Mouse (Mus musculus): ENCODE results near the gene Ppip5k2. TPM values are rescaled to one million over a fixed set of nuclear protein-coding genes. Genes with fewer than 3 reads are reported as not detected.
"Not testable (repeated sequence)": the region's sequence is repeated elsewhere in the genome, so short reads cannot be mapped to it uniquely, and the experiment has no call there.

Gene Ppip5k2
- polyA plus RNA-seq, 1 experiment = 8.2 TPM

DNA sequence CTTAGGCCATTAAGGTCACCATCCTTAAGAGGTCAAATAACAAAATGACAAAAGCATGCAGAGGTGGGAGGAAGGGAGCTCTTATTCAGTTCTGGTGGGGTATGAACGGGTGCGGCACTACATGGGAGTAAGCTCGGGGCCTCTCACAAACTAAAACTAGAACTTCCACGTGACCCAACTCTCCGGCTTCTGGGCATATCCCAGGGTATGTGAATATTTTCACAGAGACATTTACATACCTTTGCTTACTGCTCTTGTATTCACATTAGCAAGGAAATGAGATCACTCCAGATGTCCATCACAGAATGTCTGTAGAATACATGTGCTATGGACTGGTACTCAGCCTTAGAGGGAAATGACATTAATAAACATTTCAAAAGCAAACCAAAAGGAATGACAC, 1.5 kb upstream of the Ppip5k2 start:
- Histone ChIP-seq H3K4me3 (ENCODE audit: control insufficient read depth, insufficient read depth, low read length) (no peak overlapping the region), H3K27me3 (ENCODE audit: control insufficient read depth, insufficient read depth, low read length) (no peaks in the 10 kb centered on the region), H3K27ac (ENCODE audit: control insufficient read depth, insufficient read depth, low read length) (no peak overlapping the region), H3K36me3 (ENCODE audit: control insufficient read depth, insufficient read depth, low read length) (no peaks in the 10 kb centered on the region), H3K4me1 (replicated peaks; ENCODE audit: control insufficient read depth, insufficient read depth, low read length) (no peaks in the 10 kb centered on the region)
- no peak for DNase-seq
- WGBS = 98% methylated on average over 5 of the region's 5 CpGs
- no peak for TF ChIP-seq POLR2A (IDR thresholded peaks at IDR 0.05; ENCODE audit: control insufficient read depth, extremely low read depth, insufficient read depth, low read length, poor library complexity)
- no peak for TF ChIP-seq CTCF (IDR thresholded peaks at IDR 0.05; ENCODE audit: borderline replicate concordance, control insufficient read depth, extremely low read depth, insufficient read depth, low read length, poor library complexity)

GRCm38 (mm10) chr1:97771118-97771517, 907 bp upstream of the Ppip5k2 start:
- TF ChIP-seq CTCF (IDR thresholded peaks at IDR 0.05; ENCODE audit: borderline replicate concordance, control insufficient read depth, extremely low read depth, insufficient read depth, low read length, poor library complexity) (no peak), POLR2A (IDR thresholded peaks at IDR 0.05; ENCODE audit: control insufficient read depth, extremely low read depth, insufficient read depth, low read length, poor library complexity) (no peak)
- Histone ChIP-seq H3K27me3 (ENCODE audit: control insufficient read depth, insufficient read depth, low read length) (no peaks in the 10 kb centered on the region), H3K4me1 (replicated peaks; ENCODE audit: control insufficient read depth, insufficient read depth, low read length) (no peaks in the 10 kb centered on the region), H3K4me3 (ENCODE audit: control insufficient read depth, insufficient read depth, low read length) (no peak overlapping the region), H3K36me3 (ENCODE audit: control insufficient read depth, insufficient read depth, low read length) (no peaks in the 10 kb centered on the region), H3K27ac (ENCODE audit: control insufficient read depth, insufficient read depth, low read length) (no peak overlapping the region)
- 85% methylated on average over 7 of the region's 7 CpGs for WGBS
- no peak for DNase-seq

- H3K4me1 ChIP-seq (replicated peaks; ENCODE audit: control insufficient read depth, insufficient read depth, low read length) = no peaks in the 10 kb centered on the region
These were observed 812 bp downstream of the Ppip5k2 start for GRCm38 (mm10) chr1:97769294-97769903.

GRCm38 (mm10) chr1:97768906-97769293, 1.3 kb downstream of the Ppip5k2 start:
- WGBS = 1% methylated on average over 7 of the region's 7 CpGs
- DNase-seq = no peak
- H3K36me3 ChIP-seq (ENCODE audit: control insufficient read depth, insufficient read depth, low read length) = no peaks in the 10 kb centered on the region
- no peaks in the 10 kb centered on the region for H3K27me3 ChIP-seq (ENCODE audit: control insufficient read depth, insufficient read depth, low read length)
- H3K4me3 ChIP-seq (ENCODE audit: control insufficient read depth, insufficient read depth, low read length) = peak overlapping the region; percentile 76
- peak overlapping the region; percentile 20 for H3K27ac ChIP-seq (ENCODE audit: control insufficient read depth, insufficient read depth, low read length)
- no peak for TF ChIP-seq POLR2A (IDR thresholded peaks at IDR 0.05; ENCODE audit: control insufficient read depth, extremely low read depth, insufficient read depth, low read length, poor library complexity)
- TF ChIP-seq CTCF (IDR thresholded peaks at IDR 0.05; ENCODE audit: borderline replicate concordance, control insufficient read depth, extremely low read depth, insufficient read depth, low read length, poor library complexity) = no peak
- no peaks in the 10 kb centered on the region for H3K4me1 ChIP-seq (replicated peaks; ENCODE audit: control insufficient read depth, insufficient read depth, low read length)

More at GRCm38 (mm10) chr1:97769294-97769903, 812 bp downstream of the Ppip5k2 start:
- Histone ChIP-seq H3K27ac (ENCODE audit: control insufficient read depth, insufficient read depth, low read length) (peak overlapping the region; percentile 20), H3K36me3 (ENCODE audit: control insufficient read depth, insufficient read depth, low read length) (no peaks in the 10 kb centered on the region), H3K27me3 (ENCODE audit: control insufficient read depth, insufficient read depth, low read length) (no peaks in the 10 kb centered on the region), H3K4me3 (ENCODE audit: control insufficient read depth, insufficient read depth, low read length) (peak overlapping the region; percentile 76)
- WGBS = under 1% methylated on average over 40 of the region's 40 CpGs
- TF ChIP-seq CTCF (IDR thresholded peaks at IDR 0.05; ENCODE audit: borderline replicate concordance, control insufficient read depth, extremely low read depth, insufficient read depth, low read length, poor library complexity) = no peak
- peak; percentile 5; the same call in 1 of the 2 replicates for TF ChIP-seq POLR2A (IDR thresholded peaks at IDR 0.05; ENCODE audit: control insufficient read depth, extremely low read depth, insufficient read depth, low read length, poor library complexity)
- DNase-seq = peak; percentile 32

- 80% methylated on average over 2 of the region's 2 CpGs for WGBS
- no peak for DNase-seq
- no peaks in the 10 kb centered on the region for H3K36me3 ChIP-seq (ENCODE audit: control insufficient read depth, insufficient read depth, low read length)
- no peak overlapping the region for H3K27ac ChIP-seq (ENCODE audit: control insufficient read depth, insufficient read depth, low read length)
- TF ChIP-seq CTCF (IDR thresholded peaks at IDR 0.05; ENCODE audit: borderline replicate concordance, control insufficient read depth, extremely low read depth, insufficient read depth, low read length, poor library complexity) = no peak
- TF ChIP-seq POLR2A (IDR thresholded peaks at IDR 0.05; ENCODE audit: control insufficient read depth, extremely low read depth, insufficient read depth, low read length, poor library complexity) = no peak
- H3K4me1 ChIP-seq (replicated peaks; ENCODE audit: control insufficient read depth, insufficient read depth, low read length) = no peaks in the 10 kb centered on the region
- no peaks in the 10 kb centered on the region for H3K27me3 ChIP-seq (ENCODE audit: control insufficient read depth, insufficient read depth, low read length)
- H3K4me3 ChIP-seq (ENCODE audit: control insufficient read depth, insufficient read depth, low read length) = no peak overlapping the region
These were observed 2.1 kb downstream of the Ppip5k2 start for GRCm38 (mm10) chr1:97768089-97768488.

DNA sequence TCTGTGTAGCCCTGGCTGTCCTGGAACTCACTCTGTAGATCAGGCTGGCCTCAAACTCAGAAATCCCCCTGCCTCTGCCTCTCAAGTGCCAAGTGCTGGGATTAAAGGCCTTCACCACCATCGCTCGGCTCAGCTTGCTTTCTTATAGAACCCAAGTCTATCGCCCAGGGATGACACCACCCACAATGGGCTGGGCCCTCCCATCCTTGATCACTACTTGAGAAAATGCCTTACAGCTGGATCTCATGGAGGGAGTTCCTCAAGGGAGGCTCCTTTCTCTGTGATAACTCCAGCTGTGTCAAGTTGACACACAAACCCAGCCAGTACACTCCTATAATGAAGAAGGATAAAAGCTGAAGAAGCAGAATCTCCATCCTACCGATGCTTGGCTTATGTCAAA, 4.5 kb downstream of the Ppip5k2 start:
- H3K4me1 ChIP-seq (replicated peaks; ENCODE audit: control insufficient read depth, insufficient read depth, low read length) = not testable (repeated sequence)
- WGBS = 94% methylated on average over 4 of the region's 4 CpGs

DNA sequence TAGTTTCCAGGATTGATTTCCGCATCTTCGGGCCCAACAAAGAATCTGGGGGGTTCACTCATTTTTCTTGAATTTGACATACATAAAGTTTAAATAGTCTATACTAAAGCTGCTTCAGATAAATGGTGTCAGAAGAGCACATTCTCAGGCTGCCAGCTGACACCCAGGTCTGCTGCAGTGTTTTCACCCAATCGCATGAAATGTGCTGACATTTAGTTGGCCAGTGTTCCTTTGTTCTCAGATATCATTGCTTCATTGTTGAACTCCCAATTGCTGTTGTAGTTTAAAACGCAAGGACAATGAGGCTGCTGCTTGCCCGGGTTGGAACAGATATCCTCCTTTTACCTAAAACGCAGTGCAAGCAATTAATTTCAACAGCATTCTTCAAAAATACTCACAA, 8.7 kb downstream of the Ppip5k2 start:
- TF ChIP-seq CTCF (IDR thresholded peaks at IDR 0.05; ENCODE audit: borderline replicate concordance, control insufficient read depth, extremely low read depth, insufficient read depth, low read length, poor library complexity) = no peak
- no peak for TF ChIP-seq POLR2A (IDR thresholded peaks at IDR 0.05; ENCODE audit: control insufficient read depth, extremely low read depth, insufficient read depth, low read length, poor library complexity)
- Histone ChIP-seq H3K27ac (ENCODE audit: control insufficient read depth, insufficient read depth, low read length) (no peak overlapping the region), H3K4me1 (replicated peaks; ENCODE audit: control insufficient read depth, insufficient read depth, low read length) (no peaks in the 10 kb centered on the region), H3K4me3 (ENCODE audit: control insufficient read depth, insufficient read depth, low read length) (no peak overlapping the region), H3K36me3 (ENCODE audit: control insufficient read depth, insufficient read depth, low read length) (peaks cover 3% of the 10 kb centered on the region), H3K27me3 (ENCODE audit: control insufficient read depth, insufficient read depth, low read length) (no peaks in the 10 kb centered on the region)
- DNase-seq = no peak
- WGBS = 90% methylated on average over 6 of the region's 6 CpGs

More for the DNA sequence above, 4.5 kb downstream of the Ppip5k2 start:
- not testable (repeated sequence) for H3K4me3 ChIP-seq (ENCODE audit: control insufficient read depth, insufficient read depth, low read length); DNase-seq; H3K27me3 ChIP-seq (ENCODE audit: control insufficient read depth, insufficient read depth, low read length); H3K36me3 ChIP-seq (ENCODE audit: control insufficient read depth, insufficient read depth, low read length); H3K27ac ChIP-seq (ENCODE audit: control insufficient read depth, insufficient read depth, low read length)
